Mouse (Mus musculus): ENCODE data around the gene Ccr9. TPM values are rescaled to one million over a fixed set of nuclear protein-coding genes. Genes with fewer than 3 reads are reported as not detected.

The Ccr9 gene
- total and polyA plus RNA-seq, 3 experiments, result 0.04 to 0.09 TPM; not detected in 1

DNA sequence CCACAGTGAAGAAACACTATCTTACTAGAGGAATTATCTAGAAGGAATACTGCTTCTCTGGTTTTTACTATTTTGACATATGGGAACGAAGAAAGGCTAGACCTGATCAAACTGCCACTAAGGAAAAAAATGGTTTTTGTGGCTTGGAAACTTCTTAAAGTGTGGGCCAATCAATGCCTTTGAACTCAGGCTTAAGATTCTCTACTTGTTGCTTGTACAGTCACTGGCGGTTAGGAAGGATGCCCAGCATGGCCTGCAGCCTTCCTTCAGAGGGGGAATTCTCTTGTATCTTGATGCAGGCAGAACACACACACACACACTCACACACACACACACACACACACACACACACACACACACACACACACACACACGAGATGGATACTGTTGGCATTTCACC, 55.9 kb downstream of the Ccr9 start:
- H3K9ac ChIP-seq (ENCODE audit: insufficient read depth, low read depth), result no peak overlapping the region
- H3K27me3 ChIP-seq (replicated peaks), result no peaks in the 10 kb centered on the region
- no peaks in the 10 kb centered on the region for H3K9me3 ChIP-seq (replicated peaks; ENCODE audit: low read length)
- 0 out of 2 replicates have a peak overlapping the region, but pooled peaks have one; percentile 10 for H3K4me2 ChIP-seq (ENCODE audit: insufficient read depth, low read depth, poor library complexity, severe bottlenecking)
- TF ChIP-seq USF2 (conservative IDR thresholded peaks at IDR 0.05; ENCODE audit: low read depth, low read length) (no peak), SMC3 (IDR thresholded peaks at IDR 0.05; ENCODE audit: low read depth, low read length) (no peak), NRF1 (IDR thresholded peaks at IDR 0.05; ENCODE audit: low read depth, low read length) (no peak), TCF12 (IDR thresholded peaks at IDR 0.05; ENCODE audit: low read depth, low read length) (no peak), SIN3A (IDR thresholded peaks at IDR 0.05; ENCODE audit: low read length) (no peak), ZKSCAN1 (IDR thresholded peaks at IDR 0.05; ENCODE audit: borderline replicate concordance, low read depth, low read length) (no peak), USF1 (IDR thresholded peaks at IDR 0.05; ENCODE audit: low read depth, low read length) (no peak), BHLHE40 (IDR thresholded peaks at IDR 0.05; ENCODE audit: low read depth, low read length) (no peak)
- H3K79me2 ChIP-seq (replicated peaks; ENCODE audit: control insufficient read depth, extremely low read depth, insufficient read depth, poor library complexity, severe bottlenecking), result no peaks in the 10 kb centered on the region
- in situ Hi-C loops (cut with MboI; ENCODE audit: low pct_ligation_motif_present, low pct_unique_long_range_greater_than_20kb, low sequenced_read_pairs), result no loop called here
- dilution Hi-C loops (cut with MboI; ENCODE audit: extremely low pct_ligation_motif_present, extremely low pct_unique_long_range_greater_than_20kb, low sequenced_read_pairs), result no loop called here
- no peaks in the 10 kb centered on the region for H3K36me3 ChIP-seq (replicated peaks in 1 of 2; ENCODE audit: control insufficient read depth in 1 of 2, insufficient read depth in 1 of 2, low read length in 1 of 2)
- peak; percentile 16 for DNase-seq (ENCODE audit: extremely low read depth)
- no peak overlapping the region for H3K27ac ChIP-seq (ENCODE audit: insufficient read depth, low read depth)
- peaks cover 11 to 28% of the 10 kb centered on the region in 2 experiments for H3K4me1 ChIP-seq (ENCODE audit: control insufficient read depth in 1 of 2, insufficient read depth in 2 of 2)
- no peak overlapping the region for H3K4me3 ChIP-seq (replicated peaks in 1 of 3; ENCODE audit: low read depth in 2 of 3, low read length in 2 of 3, poor library complexity in 1 of 3)

GRCm38 (mm10) chr9:123740799-123741198, 62.6 kb downstream of the Ccr9 start:
- dilution Hi-C loops (cut with MboI; ENCODE audit: extremely low pct_ligation_motif_present, extremely low pct_unique_long_range_greater_than_20kb, low sequenced_read_pairs), result no loop called here
- H3K4me1 ChIP-seq (ENCODE audit: control insufficient read depth in 1 of 2, insufficient read depth in 2 of 2), result peaks cover 4 to 9% of the 10 kb centered on the region in 2 experiments; a peak in 3 of 4 replicates
- H3K79me2 ChIP-seq (replicated peaks; ENCODE audit: control insufficient read depth, extremely low read depth, insufficient read depth, poor library complexity, severe bottlenecking), result no peaks in the 10 kb centered on the region
- no peaks in the 10 kb centered on the region for H3K36me3 ChIP-seq (replicated peaks in 1 of 2; ENCODE audit: control insufficient read depth in 1 of 2, insufficient read depth in 1 of 2, low read length in 1 of 2)
- H3K27ac ChIP-seq (ENCODE audit: insufficient read depth, low read depth), result no peak overlapping the region
- no peaks in the 10 kb centered on the region for H3K27me3 ChIP-seq (replicated peaks)
- peak; percentile 49 for DNase-seq (ENCODE audit: extremely low read depth)
- in situ Hi-C loops (cut with MboI; ENCODE audit: low pct_ligation_motif_present, low pct_unique_long_range_greater_than_20kb, low sequenced_read_pairs), result no loop called here
- no peak overlapping the region for H3K9ac ChIP-seq (ENCODE audit: insufficient read depth, low read depth)
- no peaks in the 10 kb centered on the region for H3K9me3 ChIP-seq (replicated peaks; ENCODE audit: low read length)
- H3K4me2 ChIP-seq (ENCODE audit: insufficient read depth, low read depth, poor library complexity, severe bottlenecking), result no peak overlapping the region
- TF ChIP-seq CHD1 (IDR thresholded peaks at IDR 0.05; ENCODE audit: low read depth, low read length), result no peak
- peak; percentile 66 for TF ChIP-seq MAFK (IDR thresholded peaks at IDR 0.05; ENCODE audit: insufficient replicate concordance, low read length)
- TF ChIP-seq ZC3H11A (IDR thresholded peaks at IDR 0.05; ENCODE audit: low read depth, low read length), result no peak
- no peak for TF ChIP-seq GABPA (IDR thresholded peaks at IDR 0.05; ENCODE audit: insufficient replicate concordance, low read depth, low read length)
- 0 out of 2 replicates have a peak, but pooled peaks have one; percentile 33 for TF ChIP-seq TCF12 (IDR thresholded peaks at IDR 0.05; ENCODE audit: low read depth, low read length)
- TF ChIP-seq ETS1 (conservative IDR thresholded peaks at IDR 0.05; ENCODE audit: low read depth, low read length), result peak; percentile 73
- TF ChIP-seq BHLHE40 (IDR thresholded peaks at IDR 0.05; ENCODE audit: low read depth, low read length), result peak; percentile 97
- TF ChIP-seq JUN (IDR thresholded peaks at IDR 0.05; ENCODE audit: insufficient read depth, low read depth, low read length), result peak; percentile 70
- no peak for TF ChIP-seq RAD21 (IDR thresholded peaks at IDR 0.05; ENCODE audit: low read depth, low read length)
- TF ChIP-seq MYC (IDR thresholded peaks at IDR 0.05; ENCODE audit: low read depth, low read length), result no peak
- no peak for TF ChIP-seq SIN3A (IDR thresholded peaks at IDR 0.05; ENCODE audit: low read length)
- TF ChIP-seq TBP (conservative IDR thresholded peaks at IDR 0.05; ENCODE audit: low read depth, low read length), result no peak
- TF ChIP-seq PAX5 (IDR thresholded peaks at IDR 0.05; ENCODE audit: low read length), result no peak
- peak; percentile 94 for TF ChIP-seq IRF4 (IDR thresholded peaks at IDR 0.05; ENCODE audit: low read depth, low read length)
- TF ChIP-seq ZNF384 (IDR thresholded peaks at IDR 0.05; ENCODE audit: low read depth, low read length), result no peak
- TF ChIP-seq RCOR1 (conservative IDR thresholded peaks at IDR 0.05; ENCODE audit: low read depth, low read length), result peak; percentile 77
- TF ChIP-seq MXI1 (IDR thresholded peaks at IDR 0.05; ENCODE audit: low read depth, low read length), result no peak
- TF ChIP-seq MAX (IDR thresholded peaks at IDR 0.05; ENCODE audit: low read length), result no peak
- TF ChIP-seq UBTF (IDR thresholded peaks at IDR 0.05; ENCODE audit: low read depth, low read length), result no peak
- peak; percentile 76 for TF ChIP-seq EP300 (IDR thresholded peaks at IDR 0.05; ENCODE audit: low read length)
- no peak for TF ChIP-seq HCFC1 (IDR thresholded peaks at IDR 0.05; ENCODE audit: low read depth, low read length)
- TF ChIP-seq JUND (conservative IDR thresholded peaks at IDR 0.05; ENCODE audit: low read depth, low read length), result peak; percentile 91
- no peak for TF ChIP-seq ZKSCAN1 (IDR thresholded peaks at IDR 0.05; ENCODE audit: borderline replicate concordance, low read depth, low read length)
- TF ChIP-seq KAT2A (IDR thresholded peaks at IDR 0.05; ENCODE audit: insufficient replicate concordance, low read length), result no peak
- H3K4me3 ChIP-seq (replicated peaks in 1 of 3; ENCODE audit: low read depth in 2 of 3, low read length in 2 of 3, poor library complexity in 1 of 3), result no peak overlapping the region
